Mouse (Mus musculus) liver, embryonic 13.5 days (tissue): ENCODE results near the gene 4930563M21Rik. TPM values are rescaled to one million over a fixed set of nuclear protein-coding genes. Genes with fewer than 3 reads are reported as not detected.
A peak's percentile ranks its signal among the peaks of the same experiment; 100 is the strongest.

Experiments
- ATAC-seq: fragments of 200-750 bp; cut with Nextera tagmentation; 2 replicates; pipeline ENCODE4 v1.8.0; 2017; ENCODE audit warnings: low read depth, mild to moderate bottlenecking, moderate number of reproducible peaks, moderate library complexity
- DNase-seq: peaks from one replicate; pipeline ENCODE4 v3.0.0; 2022
- H3K27ac ChIP-seq: fragments of 300-500 bp; sonication (generic); 2 replicates; pipeline ENCODE4 v1.5.1; 2015; ENCODE audit warnings: moderate library complexity, mild to moderate bottlenecking, inconsistent platforms
- H3K27me3 ChIP-seq: fragments of 300-500 bp; sonication (generic); 2 replicates; pipeline ENCODE4 v1.6.1; 2015; ENCODE audit warnings: mild to moderate bottlenecking, inconsistent platforms
- H3K36me3 ChIP-seq: fragments of 300-500 bp; sonication (generic); 2 replicates; pipeline ENCODE4 v1.6.1; 2015; ENCODE audit warnings: mild to moderate bottlenecking, inconsistent platforms
- H3K4me1 ChIP-seq: fragments of 300-500 bp; sonication (generic); replicated peaks from 2 replicates; pipeline ENCODE4 v1.6.1; 2015; ENCODE audit warnings: inconsistent platforms
- H3K4me2 ChIP-seq: fragments of 300-500 bp; sonication (generic); 2 replicates; pipeline ENCODE4 v1.6.1; 2015; ENCODE audit warnings: inconsistent platforms, mild to moderate bottlenecking, moderate library complexity
- H3K4me3 ChIP-seq: fragments of 300-500 bp; sonication (generic); replicated peaks from 2 replicates; pipeline ENCODE4 v1.5.1; 2015; ENCODE audit warnings: mild to moderate bottlenecking, inconsistent platforms
- H3K9ac ChIP-seq: fragments of 300-500 bp; sonication (generic); 2 replicates; pipeline ENCODE4 v1.6.1; 2015; ENCODE audit warnings: mild to moderate bottlenecking, inconsistent platforms
- H3K9me3 ChIP-seq: fragments of 300-500 bp; sonication (generic); replicated peaks from 2 replicates; pipeline ENCODE4 v1.6.1; 2016; ENCODE audit warnings: inconsistent platforms
- WGBS: fragments of 180-500 bp; shearing (Covaris S2); methylation state at CpG from one replicate; pipeline ENCODE4 v1.1.7; 2015; ENCODE audit not compliant: insufficient replicate concordance; 5-methylcytosine and 5-hydroxymethylcytosine counted together
- polyA plus RNA-seq: library from polyadenylated mRNA; unstranded; fragments of >200 nt; fragmentation: Nextera tagmentation; extraction: Ambion mirVana; gene quantifications from 2 replicates; pipeline ENCODE4 v1.2.1, GENCODE M21; 2015

Gene 4930563M21Rik
- polyA plus RNA-seq, 1 experiment from 2014 or later, result not detected

DNA sequence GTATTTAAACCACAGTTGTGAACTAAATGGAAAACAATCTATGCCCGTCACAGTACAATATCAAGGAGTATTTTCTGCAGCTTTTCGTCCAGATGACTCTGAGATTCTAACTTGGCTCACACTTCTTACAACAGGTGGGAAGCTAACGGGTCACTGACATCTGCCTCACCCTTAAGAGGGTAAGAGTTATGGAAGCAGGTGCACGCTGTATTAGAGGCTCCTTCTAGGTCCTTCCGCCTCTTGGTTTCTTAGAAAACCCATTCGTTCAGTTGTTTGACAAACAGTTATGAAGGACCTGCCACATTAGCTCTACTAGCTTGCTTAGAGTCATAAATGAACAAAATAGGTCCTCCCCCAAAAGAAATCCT lies 71.7 kb downstream of the 4930563M21Rik start:
- no peaks in the 10 kb centered on the region for H3K27me3 ChIP-seq
- no peak overlapping the region for H3K27ac ChIP-seq
- H3K36me3 ChIP-seq, result no peaks in the 10 kb centered on the region
- DNase-seq, result no peak
- H3K4me3 ChIP-seq, result peak overlapping the region; percentile 80
- peak overlapping the region; percentile 97 for H3K4me2 ChIP-seq
- peak overlapping the region; percentile 87 for H3K9ac ChIP-seq
- 35% methylated on average over 6 of the region's 6 CpGs for whole genome bisulfite sequencing
- peaks cover 25% of the 10 kb centered on the region for H3K4me1 ChIP-seq
- no peaks in the 10 kb centered on the region for H3K9me3 ChIP-seq
- ATAC-seq, result no peak

DNA sequence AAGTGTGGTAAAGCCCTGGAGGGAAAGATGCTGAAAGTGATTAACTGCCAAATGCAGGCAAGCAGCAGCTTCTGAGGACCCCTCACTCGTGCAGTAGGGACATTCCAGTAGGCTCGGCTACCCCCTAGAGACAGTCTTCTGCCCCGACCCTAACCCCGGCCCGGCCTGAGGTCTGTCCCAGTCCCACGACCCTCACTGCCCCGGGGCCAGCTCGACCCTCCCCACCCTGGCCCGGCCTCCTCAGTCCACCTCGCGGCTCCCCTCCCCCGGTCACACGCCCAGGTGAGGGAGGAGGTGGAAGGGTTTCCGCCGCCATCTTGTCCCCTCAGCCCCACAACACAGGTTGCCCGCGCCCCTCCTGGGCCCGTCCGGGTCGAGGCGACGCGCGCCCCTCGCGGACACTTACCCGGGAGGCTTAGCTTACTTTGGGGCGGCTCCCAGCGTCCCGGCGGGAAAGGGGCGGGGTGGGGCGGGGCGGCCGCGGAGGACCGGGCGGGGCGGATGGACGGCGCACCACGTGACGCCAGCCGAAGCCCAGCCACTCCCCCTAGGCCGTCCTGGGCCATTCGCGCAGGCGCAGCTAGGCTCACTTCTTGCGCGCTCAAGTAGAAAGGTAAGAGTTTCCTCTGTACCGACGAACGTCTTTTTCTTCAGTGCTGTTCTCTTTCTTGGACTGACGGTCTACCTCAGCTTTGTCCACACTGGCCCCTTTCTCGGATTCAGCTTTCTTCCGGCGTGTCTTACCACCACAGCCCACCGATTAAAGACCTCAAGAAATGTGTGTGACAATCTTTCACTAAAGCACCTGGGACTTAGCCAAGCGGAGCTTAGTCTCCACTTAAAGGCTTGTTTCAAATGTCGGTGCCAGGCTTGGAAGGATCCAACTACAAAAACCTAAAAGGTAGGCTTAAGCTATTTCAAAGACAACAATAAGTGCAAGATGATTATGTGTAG lies 72.4 kb downstream of the 4930563M21Rik start, which contains the start of gene Scaper:
Gene Scaper (minus strand): TSS at position 456 of the 954 bp plus-strand sequence.
- peak within 1 kb of the TSS; percentile 97 for H3K4me2 ChIP-seq
- H3K36me3 ChIP-seq, result no peaks in the 10 kb centered on the region
- H3K27ac ChIP-seq, result peak within 1 kb of the TSS; percentile 77
- H3K4me1 ChIP-seq, result peaks cover 25% of the 10 kb centered on the region
- H3K9ac ChIP-seq, result peak within 1 kb of the TSS; percentile 87
- WGBS, result under 1% methylated on average over 60 of the region's 60 CpGs
- ATAC-seq (peak; percentile 97), DNase-seq (peak; percentile 85)
- peak within 1 kb of the TSS; percentile 80 for H3K4me3 ChIP-seq
- no peaks in the 10 kb centered on the region for H3K9me3 ChIP-seq
- H3K27me3 ChIP-seq, result no peaks in the 10 kb centered on the region

GRCm38 (mm10) chr9:55937224-55937663 lies 73.1 kb downstream of the 4930563M21Rik start:
- H3K4me2 ChIP-seq, result peak overlapping the region; percentile 97
- H3K9ac ChIP-seq, result peak overlapping the region; percentile 87
- no peak overlapping the region for H3K27ac ChIP-seq
- ATAC-seq (no peak), DNase-seq (no peak)
- H3K36me3 ChIP-seq, result no peaks in the 10 kb centered on the region
- H3K9me3 ChIP-seq, result no peaks in the 10 kb centered on the region
- H3K27me3 ChIP-seq, result no peaks in the 10 kb centered on the region
- H3K4me3 ChIP-seq, result peak overlapping the region; percentile 80
- H3K4me1 ChIP-seq, result peaks cover 25% of the 10 kb centered on the region
- WGBS, result 53% methylated on average over 5 of the region's 5 CpGs

DNA sequence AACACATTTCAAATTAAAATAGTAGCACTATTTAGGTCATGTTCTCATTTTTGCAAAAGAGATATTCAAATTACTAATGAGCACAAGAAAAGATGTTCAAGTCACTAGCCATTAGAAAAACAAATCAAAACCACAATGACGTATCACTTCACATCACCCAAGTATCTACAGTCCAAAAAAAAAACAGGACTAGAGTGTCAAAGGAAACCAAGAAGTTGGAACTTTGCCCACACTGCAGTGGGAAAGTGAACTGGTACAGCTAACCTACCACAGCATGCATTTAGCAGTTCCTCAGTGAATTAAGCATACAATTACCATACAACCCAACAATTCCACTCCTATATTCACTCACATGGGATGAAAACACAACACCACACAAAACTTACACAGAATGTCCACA lies 77.9 kb downstream of the 4930563M21Rik start:
- H3K4me3 ChIP-seq, result no peak overlapping the region
- H3K36me3 ChIP-seq, result no peaks in the 10 kb centered on the region
- H3K4me2 ChIP-seq, result no peak overlapping the region
- H3K4me1 ChIP-seq, result peaks cover 5% of the 10 kb centered on the region
- H3K27me3 ChIP-seq, result no peaks in the 10 kb centered on the region
- H3K9me3 ChIP-seq, result no peaks in the 10 kb centered on the region
- ATAC-seq (no peak), DNase-seq (no peak)
- no peak overlapping the region for H3K9ac ChIP-seq
- WGBS, result 46% methylated on average over 1 of the region's 1 CpGs
- H3K27ac ChIP-seq, result no peak overlapping the region

DNA sequence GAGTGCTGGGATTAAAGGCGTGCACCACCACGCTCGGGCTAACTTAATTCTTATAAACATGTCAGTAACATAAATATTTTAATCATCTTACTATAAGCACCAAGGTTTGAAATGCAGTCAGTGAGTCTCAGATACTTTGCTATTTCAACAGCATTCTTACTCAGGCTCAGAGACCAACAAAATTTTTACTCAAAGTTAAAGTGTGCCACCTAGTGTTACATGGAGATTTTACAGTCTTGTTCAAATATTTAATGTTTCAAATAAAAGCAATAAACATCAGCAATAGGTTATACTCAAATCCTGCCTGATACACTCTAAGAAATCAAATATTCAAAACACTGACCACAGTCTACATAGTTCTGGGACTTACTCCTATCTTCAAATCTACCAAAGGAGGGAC lies 91.8 kb downstream of the 4930563M21Rik start:
- no peak overlapping the region for H3K9ac ChIP-seq
- no peaks in the 10 kb centered on the region for H3K27me3 ChIP-seq
- H3K27ac ChIP-seq, result no peak overlapping the region
- no peak for DNase-seq
- no peak overlapping the region for H3K4me3 ChIP-seq
- no peaks in the 10 kb centered on the region for H3K36me3 ChIP-seq
- no peak overlapping the region for H3K4me2 ChIP-seq
- WGBS, result 77% methylated on average over 3 of the region's 3 CpGs
- H3K9me3 ChIP-seq, result no peaks in the 10 kb centered on the region
- ATAC-seq, result no peak
- H3K4me1 ChIP-seq, result no peaks in the 10 kb centered on the region

DNA sequence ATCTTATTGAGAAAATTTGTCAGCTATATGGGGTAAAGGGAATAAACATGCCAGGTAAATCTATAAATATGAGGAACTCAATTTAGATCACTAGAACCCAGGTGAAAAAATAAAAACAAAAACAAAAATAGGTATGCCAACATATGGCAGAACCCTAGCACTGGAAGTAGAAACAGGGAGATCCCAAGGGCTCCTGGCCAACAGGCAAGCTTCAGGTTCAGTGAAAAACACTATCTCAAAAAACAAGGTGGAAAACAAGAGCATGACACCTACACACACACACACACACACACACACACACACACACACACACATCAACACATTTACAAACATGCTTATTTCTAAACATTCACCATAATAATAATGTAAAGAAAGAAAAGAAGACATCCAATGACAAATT lies 93.6 kb downstream of the 4930563M21Rik start:
- Histone ChIP-seq H3K27ac (no peak overlapping the region), H3K9ac (no peak overlapping the region), H3K36me3 (no peaks in the 10 kb centered on the region), H3K27me3 (no peaks in the 10 kb centered on the region), H3K4me2 (no peak overlapping the region), H3K4me3 (no peak overlapping the region), H3K4me1 (no peaks in the 10 kb centered on the region), H3K9me3 (no peaks in the 10 kb centered on the region)
- DNase-seq (no peak), ATAC-seq (no peak)

Other genes starting within 250 kb of the 4930563M21Rik start
- 1.9 TPM in 2 replicates for gene Scaper, start 72.4 kb downstream of the 4930563M21Rik start, polyA plus RNA-seq
- gene Rcn2, start 31.3 kb upstream of the 4930563M21Rik start, polyA plus RNA-seq, result 36.7 and 39.9 TPM in 2 replicates
- gene Pstpip1, start 79.4 kb upstream of the 4930563M21Rik start, polyA plus RNA-seq, result 2.8 TPM in 2 replicates
- gene Tspan3, start 154.9 kb upstream of the 4930563M21Rik start, polyA plus RNA-seq, result 46.5 TPM in 2 replicates